Mouse (Mus musculus): ENCODE measurements at regions not wholly inside any gene's neighbourhood (a gene's known extent, or its start where the extent isn't known, plus 50 kb on each side); places are given as distances from the start of the nearest gene placed in this dataset.
"Not testable (repeated sequence)": the region's sequence is repeated elsewhere in the genome, so short reads cannot be mapped to it uniquely, and the experiment has no call there.

GRCm38 (mm10) chr2:107468671-107469070 lies 178.2 kb downstream of the Kcna4 start:
- DNase-seq (ENCODE audit: low spot score in 2 of 2): no peak

- DNase-seq (ENCODE audit: low spot score in 2 of 2): no peak
These were observed 213.4 kb downstream of the Kcna4 start for GRCm38 (mm10) chr2:107503646-107504379.

GRCm38 (mm10) chr2:107507426-107508167 lies 217.2 kb downstream of the Kcna4 start:
- DNase-seq (ENCODE audit: low spot score in 2 of 2): no peak

- DNase-seq (ENCODE audit: low spot score in 2 of 2): not testable (repeated sequence)
These were observed 225.0 kb downstream of the Kcna4 start for GRCm38 (mm10) chr2:107515486-107515885.

- peak; percentile 39 to 59 for DNase-seq (ENCODE audit: low spot score in 2 of 2)
These were observed 227.7 kb downstream of the Kcna4 start for GRCm38 (mm10) chr2:107518107-107518506.

GRCm38 (mm10) chr2:107518759-107519158 lies 228.3 kb downstream of the Kcna4 start:
- DNase-seq (ENCODE audit: low spot score in 2 of 2): peak in 1 of 2 experiments; percentile 15

- peak; percentile 64 to 86 for DNase-seq (ENCODE audit: low spot score in 2 of 2)
These were observed 228.9 kb downstream of the Kcna4 start for GRCm38 (mm10) chr2:107519326-107519725.

GRCm38 (mm10) chr2:107519761-107520160 lies 229.3 kb downstream of the Kcna4 start:
- peak; percentile 67 to 80 for DNase-seq (ENCODE audit: low spot score in 2 of 2)

- peak; percentile 77 to 87 for DNase-seq (ENCODE audit: low spot score in 2 of 2)
These were observed 252.7 kb downstream of the Kcna4 start for GRCm38 (mm10) chr2:107543161-107543560.

- DNase-seq (ENCODE audit: low spot score in 2 of 2): no peak
These were observed 262.1 kb downstream of the Kcna4 start for GRCm38 (mm10) chr2:107552569-107552968.

GRCm38 (mm10) chr2:107556239-107556638 lies 265.8 kb downstream of the Kcna4 start:
- no peak for DNase-seq (ENCODE audit: low spot score in 2 of 2)

GRCm38 (mm10) chr2:107569618-107570017 lies 279.2 kb downstream of the Kcna4 start:
- peak in 1 of 2 experiments; percentile 34 for DNase-seq (ENCODE audit: low spot score in 2 of 2)

GRCm38 (mm10) chr2:107609872-107610559 lies 319.6 kb downstream of the Kcna4 start:
- no peak for DNase-seq (ENCODE audit: low spot score in 2 of 2)

GRCm38 (mm10) chr2:107611811-107612210 lies 321.4 kb downstream of the Kcna4 start:
- no peak for DNase-seq (ENCODE audit: low spot score in 2 of 2)

- no peak for DNase-seq (ENCODE audit: low spot score in 2 of 2)
These were observed 321.8 kb downstream of the Kcna4 start for GRCm38 (mm10) chr2:107612221-107612620.

- DNase-seq (ENCODE audit: low spot score in 2 of 2): peak; percentile 23 to 26
These were observed 324.3 kb downstream of the Kcna4 start for GRCm38 (mm10) chr2:107614715-107615114.

GRCm38 (mm10) chr2:107627458-107627857 lies 337.0 kb downstream of the Kcna4 start:
- DNase-seq (ENCODE audit: low spot score in 2 of 2): peak in 1 of 2 experiments; percentile 17

- DNase-seq (ENCODE audit: low spot score in 2 of 2): no peak
These were observed 368.7 kb downstream of the Kcna4 start for GRCm38 (mm10) chr2:107659176-107659575.
